Mouse (Mus musculus): Measurements from ENCODE around the gene Pja2.

- TF ChIP-seq CTCF (IDR thresholded peaks at IDR 0.05; ENCODE audit: low read depth) (no peak), EP300 (IDR thresholded peaks at IDR 0.05; ENCODE audit: low read depth) (no peak)
Measured at GRCm38 (mm10) chr17:64363694-64364093, 32.0 kb upstream of the Pja2 start.
